Mouse (Mus musculus) forebrain, embryonic 12.5 days (tissue): ENCODE measurements around the gene Ak6. TPM values are rescaled to one million over a fixed set of nuclear protein-coding genes. Genes with fewer than 3 reads are reported as not detected.

Experiments used
- ATAC-seq: fragments of 200-750 bp; cut with Nextera tagmentation; 2 replicates; pipeline ENCODE4 v1.8.0; 2017; ENCODE audit warnings: moderate TSS enrichment; ENCODE audit not compliant: low FRiP score
- H3K27ac ChIP-seq: fragments of 300-500 bp; sonication (generic); 2 replicates; pipeline ENCODE4 v1.5.1; 2016; ENCODE audit warnings: mild to moderate bottlenecking
- H3K27me3 ChIP-seq: fragments of 300-500 bp; sonication (generic); 2 replicates; pipeline ENCODE4 v1.6.1; 2016; ENCODE audit warnings: mild to moderate bottlenecking
- H3K36me3 ChIP-seq: fragments of 300-500 bp; sonication (generic); replicated peaks from 2 replicates; pipeline ENCODE4 v1.6.1; 2016; ENCODE audit warnings: mild to moderate bottlenecking
- H3K4me1 ChIP-seq: fragments of 300-500 bp; sonication (generic); 2 replicates; pipeline ENCODE4 v1.6.1; 2016
- H3K4me2 ChIP-seq: fragments of 300-500 bp; sonication (generic); 2 replicates; pipeline ENCODE4 v1.6.1; 2016; ENCODE audit warnings: mild to moderate bottlenecking, moderate library complexity
- H3K4me3 ChIP-seq: fragments of 300-500 bp; sonication (generic); replicated peaks from 2 replicates; pipeline ENCODE4 v1.5.1; 2016; ENCODE audit warnings: mild to moderate bottlenecking
- H3K9ac ChIP-seq: fragments of 300-500 bp; sonication (generic); 2 replicates; pipeline ENCODE4 v1.6.1; 2016; ENCODE audit warnings: mild to moderate bottlenecking
- H3K9me3 ChIP-seq: fragments of 300-500 bp; sonication (generic); 2 replicates; pipeline ENCODE4 v1.6.1; 2016
- WGBS: fragments of 180-500 bp; shearing (Covaris S2); methylation state at CpG from one replicate; pipeline ENCODE4 v1.1.7; 2016; 5-methylcytosine and 5-hydroxymethylcytosine counted together
- polyA plus RNA-seq: library from polyadenylated mRNA; unstranded; fragments of >200 nt; fragmentation: Nextera tagmentation; extraction: Ambion mirVana; gene quantifications from 2 replicates; pipeline ENCODE4 v1.2.1, GENCODE M21; 2016

Gene Ak6
- polyA plus RNA-seq, 1 experiment from 2014 or later, result 315 TPM

GRCm38 (mm10) chr13:100681615-100682014 lies 30.8 kb downstream of the Ak6 start:
- no peak for ATAC-seq
- WGBS, result 91% methylated on average over 8 of the region's 8 CpGs

GRCm38 (mm10) chr13:100682837-100683236 lies 32.1 kb downstream of the Ak6 start:
- H3K4me3 ChIP-seq, result no peak overlapping the region
- no peak for ATAC-seq
- no peaks in the 10 kb centered on the region for H3K27me3 ChIP-seq
- no peaks in the 10 kb centered on the region for H3K4me1 ChIP-seq
- 87% methylated on average over 2 of the region's 2 CpGs for WGBS
- H3K27ac ChIP-seq, result no peak overlapping the region
- no peaks in the 10 kb centered on the region for H3K36me3 ChIP-seq
- H3K9me3 ChIP-seq, result no peaks in the 10 kb centered on the region
- no peak overlapping the region for H3K9ac ChIP-seq
- no peak overlapping the region for H3K4me2 ChIP-seq

More at GRCm38 (mm10) chr13:100681615-100682014, 30.8 kb downstream of the Ak6 start:
- Histone ChIP-seq H3K4me3 (no peak overlapping the region), H3K4me2 (no peak overlapping the region), H3K27me3 (no peaks in the 10 kb centered on the region), H3K27ac (no peak overlapping the region), H3K36me3 (no peaks in the 10 kb centered on the region), H3K4me1 (no peaks in the 10 kb centered on the region), H3K9me3 (no peaks in the 10 kb centered on the region), H3K9ac (no peak overlapping the region)

GRCm38 (mm10) chr13:100684355-100684754 lies 33.6 kb downstream of the Ak6 start:
- WGBS, result 79% methylated on average over 2 of the region's 2 CpGs
- H3K4me3 ChIP-seq, result no peak overlapping the region
- no peak for ATAC-seq
- H3K36me3 ChIP-seq, result no peaks in the 10 kb centered on the region
- H3K27ac ChIP-seq, result no peak overlapping the region
- no peaks in the 10 kb centered on the region for H3K27me3 ChIP-seq
- no peaks in the 10 kb centered on the region for H3K9me3 ChIP-seq
- H3K4me2 ChIP-seq, result no peak overlapping the region
- H3K9ac ChIP-seq, result no peak overlapping the region
- H3K4me1 ChIP-seq, result no peaks in the 10 kb centered on the region

DNA sequence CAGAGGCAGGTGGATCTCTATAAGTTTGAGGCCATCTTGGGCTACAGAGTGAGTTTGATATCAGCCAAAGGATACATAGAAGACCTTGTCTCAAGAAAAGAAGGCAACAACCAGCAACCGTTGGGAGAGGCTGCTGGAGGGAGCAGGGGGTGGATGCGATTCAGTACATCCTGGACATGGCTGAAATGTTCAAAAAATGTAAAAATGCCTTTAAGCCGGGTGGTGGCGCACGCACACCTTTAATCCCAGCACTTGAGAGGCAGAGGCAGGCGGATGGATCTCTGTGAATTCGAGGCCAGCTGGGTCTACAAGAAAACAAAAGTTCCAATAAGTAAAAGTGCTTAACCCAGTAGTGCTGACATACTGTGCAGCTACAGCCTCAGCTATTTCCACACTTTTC lies 36.7 kb downstream of the Ak6 start:
- Histone ChIP-seq H3K4me1 (no peaks in the 10 kb centered on the region), H3K9me3 (no peaks in the 10 kb centered on the region), H3K27ac (no peak overlapping the region), H3K36me3 (no peaks in the 10 kb centered on the region), H3K27me3 (no peaks in the 10 kb centered on the region), H3K4me2 (no peak overlapping the region), H3K4me3 (no peak overlapping the region), H3K9ac (no peak overlapping the region)
- no peak for ATAC-seq
- 70% methylated on average over 7 of the region's 7 CpGs for WGBS

DNA sequence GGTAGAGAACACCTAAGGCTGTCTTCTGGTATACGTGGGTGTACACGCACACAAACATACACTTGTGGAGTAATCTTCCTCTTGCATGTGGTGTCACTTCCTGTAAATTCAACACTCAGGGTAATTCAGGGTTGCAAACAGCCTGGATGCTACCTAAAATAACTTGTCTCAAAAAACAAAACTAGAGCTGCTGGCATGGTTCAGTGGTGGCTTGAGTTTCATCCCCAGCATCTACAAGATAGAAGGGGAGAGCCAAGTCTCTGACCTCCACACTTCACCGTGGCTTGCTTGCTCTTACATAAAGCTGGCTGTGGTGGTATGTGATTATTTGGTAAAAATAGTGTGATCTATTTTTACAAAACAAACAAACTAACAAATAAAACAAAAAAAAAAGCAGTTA lies 46.8 kb downstream of the Ak6 start:
- H3K9ac ChIP-seq, result no peak overlapping the region
- H3K27ac ChIP-seq, result no peak overlapping the region
- WGBS, result 89% methylated on average over 3 of the region's 3 CpGs
- no peaks in the 10 kb centered on the region for H3K9me3 ChIP-seq
- no peaks in the 10 kb centered on the region for H3K27me3 ChIP-seq
- no peak for ATAC-seq
- H3K4me1 ChIP-seq, result no peaks in the 10 kb centered on the region
- peaks cover 43% of the 10 kb centered on the region for H3K36me3 ChIP-seq
- H3K4me3 ChIP-seq, result no peak overlapping the region
- H3K4me2 ChIP-seq, result no peak overlapping the region

DNA sequence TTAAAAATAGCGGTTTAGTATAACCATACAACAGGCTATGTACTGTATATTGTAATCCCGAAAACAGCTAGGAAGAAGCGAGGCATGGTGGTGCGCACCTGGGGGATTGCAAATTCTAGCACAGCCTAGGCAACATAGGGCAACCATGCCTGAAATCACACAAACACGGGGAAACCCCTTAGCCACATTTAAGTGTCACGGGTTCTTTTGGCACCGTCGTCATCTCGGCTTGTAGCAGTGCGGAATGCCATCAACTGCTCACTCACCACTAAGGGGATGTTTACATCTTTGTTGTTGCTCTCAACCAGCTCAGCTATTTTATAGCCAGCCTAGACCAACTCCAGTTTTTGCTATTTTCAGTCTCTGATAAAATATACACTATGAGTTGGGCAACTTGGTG lies 48.1 kb downstream of the Ak6 start:
- Histone ChIP-seq H3K27ac (no peak overlapping the region), H3K9me3 (no peaks in the 10 kb centered on the region), H3K4me2 (no peak overlapping the region), H3K9ac (no peak overlapping the region), H3K4me1 (no peaks in the 10 kb centered on the region), H3K27me3 (no peaks in the 10 kb centered on the region), H3K36me3 (peaks cover 55% of the 10 kb centered on the region), H3K4me3 (no peak overlapping the region)
- WGBS, result 94% methylated on average over 10 of the region's 10 CpGs
- no peak for ATAC-seq

- Histone ChIP-seq H3K4me1 (no peaks in the 10 kb centered on the region), H3K36me3 (peaks cover 77% of the 10 kb centered on the region), H3K4me2 (no peak overlapping the region), H3K4me3 (no peak overlapping the region), H3K9ac (no peak overlapping the region), H3K27ac (no peak overlapping the region), H3K9me3 (no peaks in the 10 kb centered on the region), H3K27me3 (no peaks in the 10 kb centered on the region)
- ATAC-seq, result no peak
- WGBS, result 95% methylated on average over 2 of the region's 2 CpGs
Observed at GRCm38 (mm10) chr13:100703468-100703867, 52.7 kb downstream of the Ak6 start.

DNA sequence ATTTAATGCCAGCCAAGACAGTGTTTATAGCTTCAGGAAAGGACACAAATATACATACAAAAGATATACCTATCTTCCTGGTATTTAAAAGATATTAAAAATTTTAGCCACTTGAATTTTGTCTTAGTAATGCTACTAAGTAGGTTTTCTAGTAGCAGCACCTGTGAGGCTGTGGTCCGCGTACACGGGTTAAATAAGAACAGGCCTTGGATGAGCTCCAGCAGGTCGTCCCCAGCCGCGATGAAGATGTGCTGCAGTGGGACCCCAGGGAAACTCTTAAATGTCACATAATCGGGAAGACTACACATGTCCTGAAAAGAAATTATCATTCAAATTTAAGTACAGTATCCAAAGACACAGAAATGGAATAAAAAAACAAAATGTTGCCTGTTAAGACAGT lies 55.4 kb downstream of the Ak6 start:
- Histone ChIP-seq H3K4me1 (no peaks in the 10 kb centered on the region), H3K27me3 (no peaks in the 10 kb centered on the region), H3K4me3 (no peak overlapping the region), H3K36me3 (peaks cover 86% of the 10 kb centered on the region), H3K4me2 (no peak overlapping the region), H3K9ac (no peak overlapping the region), H3K27ac (no peak overlapping the region), H3K9me3 (no peaks in the 10 kb centered on the region)
- WGBS, result 96% methylated on average over 7 of the region's 7 CpGs
- ATAC-seq, result no peak

- no peaks in the 10 kb centered on the region for H3K4me1 ChIP-seq
- no peak overlapping the region for H3K27ac ChIP-seq
- H3K9ac ChIP-seq, result no peak overlapping the region
- H3K4me2 ChIP-seq, result no peak overlapping the region
- no peaks in the 10 kb centered on the region for H3K27me3 ChIP-seq
- 93% methylated on average over 6 of the region's 6 CpGs for whole genome bisulfite sequencing
- H3K36me3 ChIP-seq, result peaks cover 75% of the 10 kb centered on the region
- no peak for ATAC-seq
- no peak overlapping the region for H3K4me3 ChIP-seq
- H3K9me3 ChIP-seq, result no peaks in the 10 kb centered on the region
Observed at GRCm38 (mm10) chr13:100715467-100715866, 64.7 kb downstream of the Ak6 start.

Other genes starting within 250 kb of the Ak6 start
- gene Naip1, start 198.1 kb upstream of the Ak6 start, polyA plus RNA-seq, result not detected in 2 replicates
- gene Gtf2h2, start 158.4 kb upstream of the Ak6 start, polyA plus RNA-seq, result 76.9 and 77.1 TPM in 2 replicates
- 2.9 and 3.4 TPM in 2 replicates for gene Ocln, start 98.3 kb upstream of the Ak6 start, polyA plus RNA-seq
- 2.0 and 2.5 TPM in 2 replicates for gene Marveld2, start 34.0 kb upstream of the Ak6 start, polyA plus RNA-seq
- 24.6 and 24.7 TPM in 2 replicates for gene Rad17, start 72 bp downstream of the Ak6 start, polyA plus RNA-seq
- 24.0 and 29.3 TPM in 2 replicates for gene Taf9, start 600 bp downstream of the Ak6 start, polyA plus RNA-seq
- 2.2 and 3.1 TPM in 2 replicates for gene Ccdc125, start 18.7 kb downstream of the Ak6 start, polyA plus RNA-seq
- 63.7 and 66.2 TPM in 2 replicates for gene Cdk7, start 80.0 kb downstream of the Ak6 start, polyA plus RNA-seq
- 124 and 132 TPM in 2 replicates for gene Mrps36, start 93.7 kb downstream of the Ak6 start, polyA plus RNA-seq
- gene Cenph, start 124.9 kb downstream of the Ak6 start, polyA plus RNA-seq, result 46.3 and 48.9 TPM in 2 replicates
- gene Ccnb1, start 135.6 kb downstream of the Ak6 start, polyA plus RNA-seq, result 343 and 352 TPM in 2 replicates
- gene Slc30a5, start 182.4 kb downstream of the Ak6 start, polyA plus RNA-seq, result 44.5 and 47.1 TPM in 2 replicates